Mouse (Mus musculus) embryonic fibroblast, embryonic 13.5 days (primary cell): ENCODE results near the gene Shank2. TPM values are rescaled to one million over a fixed set of nuclear protein-coding genes. Genes with fewer than 3 reads are reported as not detected.

Experiments
- H3K27ac ChIP-seq: 2 replicates; pipeline ENCODE4 v1.5.1; 2012; ENCODE audit warnings: low read length, control low read depth, inconsistent platforms; ENCODE audit not compliant: insufficient read depth
- H3K4me1 ChIP-seq: 2 replicates; pipeline ENCODE4 v1.6.1; 2011; ENCODE audit warnings: low read length; ENCODE audit not compliant: control insufficient read depth, insufficient read depth
- H3K4me3 ChIP-seq: 2 replicates; pipeline ENCODE4 v1.5.1; 2011; ENCODE audit warnings: mild to moderate bottlenecking, control low read depth, low read length; ENCODE audit not compliant: insufficient read depth
- CTCF ChIP-seq: IDR thresholded peaks from 2 replicates; pipeline ENCODE4 v1.5.1; 2011; ENCODE audit warnings: mild to moderate bottlenecking, control low read depth, low read length, moderate library complexity, borderline replicate concordance; ENCODE audit not compliant: insufficient read depth
- POLR2A ChIP-seq: IDR thresholded peaks from 2 replicates; pipeline ENCODE4 v1.6.1; 2011; ENCODE audit warnings: low read depth, mild to moderate bottlenecking, control low read depth, low read length, moderate library complexity
- polyA plus RNA-seq: library from polyadenylated mRNA; stranded (reverse); fragments of >200 nt; gene quantifications from 2 replicates; pipeline ENCODE4 v1.2.4, GENCODE M21; 2011; ENCODE audit warnings: low read depth; ENCODE audit not compliant: missing spikeins, insufficient read length

The Shank2 gene
- polyA plus RNA-seq, 1 experiment, result 1.6 TPM

DNA sequence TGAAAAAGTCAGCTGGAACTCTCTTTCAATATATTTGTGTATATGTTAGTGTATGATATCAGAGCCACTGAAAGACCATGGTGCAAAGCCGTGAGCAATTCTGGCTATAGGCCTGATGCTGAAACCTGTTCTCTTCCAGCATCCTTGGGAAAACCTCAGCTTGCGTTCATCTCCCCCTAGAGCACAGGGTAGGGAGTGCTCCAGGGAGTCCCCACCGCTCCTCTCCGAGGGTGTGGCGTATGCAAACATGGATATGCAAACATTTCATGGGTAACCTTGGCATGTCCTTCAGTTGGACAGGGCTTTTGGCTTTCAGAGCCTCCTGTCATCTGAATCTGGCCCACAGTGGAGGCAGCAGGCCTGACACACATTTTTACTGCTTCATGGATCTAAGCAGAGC, 412.9 kb downstream of the Shank2 start:
- Histone ChIP-seq H3K27ac (no peak overlapping the region), H3K4me3 (no peak overlapping the region)
- TF ChIP-seq CTCF, result no peak

GRCm38 (mm10) chr7:144415795-144416194, 414.1 kb downstream of the Shank2 start:
- Histone ChIP-seq H3K27ac (no peak overlapping the region), H3K4me3 (no peak overlapping the region), H3K4me1 (peaks cover 5% of the 10 kb centered on the region; the same call in 1 of the 2 replicates)
- TF ChIP-seq POLR2A (no peak), CTCF (no peak)

More for the DNA sequence above, 412.9 kb downstream of the Shank2 start:
- peaks cover 5% of the 10 kb centered on the region; the same call in 1 of the 2 replicates for H3K4me1 ChIP-seq

DNA sequence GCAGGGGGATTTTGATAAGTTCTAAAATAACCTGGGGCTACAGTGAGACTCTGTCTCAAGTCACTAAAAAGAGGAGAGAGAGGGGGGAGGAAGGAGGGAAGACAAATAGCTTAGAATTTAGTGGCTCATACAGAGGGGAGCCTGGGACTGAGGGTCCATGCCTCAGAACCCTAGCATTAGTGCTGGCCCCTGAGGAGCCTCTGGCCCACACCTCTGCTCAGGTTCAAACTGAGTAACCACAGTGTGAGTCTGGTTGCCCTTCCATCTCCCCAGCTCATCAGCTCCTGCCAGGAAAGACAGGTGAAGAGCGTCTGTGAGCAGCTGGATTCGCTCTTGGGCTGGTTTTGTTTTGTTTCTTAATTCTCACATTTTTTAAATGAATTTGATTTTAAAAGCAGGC, 415.5 kb downstream of the Shank2 start:
- H3K27ac ChIP-seq, result no peak overlapping the region
- TF ChIP-seq CTCF (no peak), POLR2A (no peak)
- H3K4me3 ChIP-seq, result no peak overlapping the region

DNA sequence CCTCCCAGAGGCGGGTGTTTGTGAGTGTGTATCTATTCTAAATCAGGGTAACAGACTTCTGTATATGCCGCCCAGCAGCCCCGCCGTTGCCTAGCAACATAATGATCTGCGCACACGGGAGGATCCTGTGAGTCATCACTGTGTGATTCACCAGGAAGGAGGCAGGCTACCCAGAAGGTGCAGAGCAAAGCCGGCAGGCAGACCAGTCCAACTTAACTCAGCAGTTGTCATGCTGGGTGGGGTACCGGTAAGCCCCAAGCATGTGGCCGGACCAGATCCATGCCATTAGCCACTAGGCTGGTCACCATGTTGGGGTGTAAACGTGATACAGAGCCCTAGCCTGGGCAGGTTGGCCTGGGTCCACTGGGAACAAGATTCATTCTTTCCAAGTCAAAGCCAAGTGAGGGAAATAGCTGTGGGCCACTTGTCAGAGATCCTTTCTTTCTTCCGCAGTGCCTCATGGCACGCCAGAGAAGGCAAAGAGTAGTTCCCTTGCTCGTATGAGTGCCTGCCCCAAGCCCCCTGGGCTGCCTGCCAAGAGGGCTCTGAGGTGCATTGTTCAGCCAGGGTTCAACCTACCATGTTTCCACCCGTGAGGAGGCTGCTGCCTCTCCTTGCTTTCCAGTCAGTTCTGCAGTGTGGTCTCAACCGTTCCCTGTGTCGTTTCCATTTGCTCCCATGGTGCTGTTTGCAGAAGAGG, 416.1 kb downstream of the Shank2 start:
- H3K4me3 ChIP-seq, result no peak overlapping the region
- TF ChIP-seq POLR2A, result 0 out of 2 replicates have a peak, but pooled peaks have one; percentile 30
- no peak for TF ChIP-seq CTCF
- H3K4me1 ChIP-seq, result peaks cover 5% of the 10 kb centered on the region; the same call in 1 of the 2 replicates
- peak overlapping the region; percentile 46 for H3K27ac ChIP-seq

More for the DNA sequence above, 415.5 kb downstream of the Shank2 start:
- H3K4me1 ChIP-seq, result peaks cover 5% of the 10 kb centered on the region; the same call in 1 of the 2 replicates

- H3K27ac ChIP-seq, result no peak overlapping the region
- no peak for TF ChIP-seq POLR2A
- no peak for TF ChIP-seq CTCF
- peaks cover 5% of the 10 kb centered on the region; the same call in 1 of the 2 replicates for H3K4me1 ChIP-seq
- H3K4me3 ChIP-seq, result no peak overlapping the region
Observed at GRCm38 (mm10) chr7:144420552-144420951, 418.8 kb downstream of the Shank2 start.

- peaks cover 5% of the 10 kb centered on the region; the same call in 1 of the 2 replicates for H3K4me1 ChIP-seq
- TF ChIP-seq POLR2A (no peak), CTCF (no peak)
- H3K27ac ChIP-seq, result no peak overlapping the region
- no peak overlapping the region for H3K4me3 ChIP-seq
Observed at GRCm38 (mm10) chr7:144421478-144421877, 419.8 kb downstream of the Shank2 start.

DNA sequence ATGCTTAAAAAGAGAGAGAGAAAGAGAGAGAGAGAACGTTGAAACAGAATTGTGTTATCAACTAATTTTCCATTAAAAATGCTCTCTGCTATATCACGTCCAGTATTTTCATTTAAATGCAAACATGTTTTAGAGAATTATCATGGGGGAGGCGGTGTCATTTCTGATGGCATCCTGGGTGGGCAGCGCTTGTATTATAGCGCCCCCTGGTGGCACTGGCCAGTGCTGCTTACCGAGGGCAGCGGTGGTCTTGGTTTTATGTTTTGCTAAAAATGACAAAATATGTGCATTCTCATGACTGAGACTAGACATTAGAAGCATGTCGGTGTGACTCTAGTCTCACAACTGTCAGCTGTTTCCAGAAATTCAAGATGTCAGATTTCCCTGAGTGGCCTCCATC, 424.2 kb downstream of the Shank2 start:
- TF ChIP-seq POLR2A (no peak), CTCF (peak; percentile 77)
- no peak overlapping the region for H3K4me3 ChIP-seq
- H3K27ac ChIP-seq, result no peak overlapping the region
- H3K4me1 ChIP-seq, result no peaks in the 10 kb centered on the region

- TF ChIP-seq CTCF (no peak), POLR2A (no peak)
- no peak overlapping the region for H3K27ac ChIP-seq
- no peak overlapping the region for H3K4me3 ChIP-seq
- no peaks in the 10 kb centered on the region for H3K4me1 ChIP-seq
Observed at GRCm38 (mm10) chr7:144426594-144426993, 424.9 kb downstream of the Shank2 start.

- Histone ChIP-seq H3K4me3 (no peak overlapping the region), H3K27ac (no peak overlapping the region), H3K4me1 (no peaks in the 10 kb centered on the region)
- TF ChIP-seq CTCF (no peak), POLR2A (no peak)
Observed at GRCm38 (mm10) chr7:144427460-144427859, 425.7 kb downstream of the Shank2 start.

GRCm38 (mm10) chr7:144432920-144433319, 431.2 kb downstream of the Shank2 start:
- no peak overlapping the region for H3K27ac ChIP-seq
- no peaks in the 10 kb centered on the region for H3K4me1 ChIP-seq
- TF ChIP-seq POLR2A (no peak), CTCF (no peak)
- H3K4me3 ChIP-seq, result no peak overlapping the region
